In genomic region chr4:35241735-35242134, GRCm38 (mm10) we compare ENCODE assay signal across 25 mouse cellular contexts. TPM values are rescaled to one million over a fixed set of nuclear protein-coding genes. Genes with fewer than 3 reads are reported as not detected.
DNase-seq lines count a peak whose midpoint lies in the region; ATAC-seq and TF ChIP-seq lines count a peak whose summit lies in the region.
"Had no signal": no experiment of that assay in that cellular context is flagged by ENCODE, and none has a peak within 500 bp of the region (broad histone marks: within the 10 kb centered on the region; RNA-seq: fewer than 3 reads in every experiment).

No protein-coding gene starts in this region.

- no peaks in the 10 kb centered on the region for H3K27me3 ChIP-seq in CH12.LX (replicated peaks)
- H3K27me3 ChIP-seq: embryonic facial prominence, embryonic 12.5 days; embryonic facial prominence, embryonic 15.5 days; heart, embryonic 12.5 days; heart, embryonic 15.5 days; hindbrain, embryonic 12.5 days; hindbrain, embryonic 15.5 days had no signal

- TF ChIP-seq EP300 in CH12.LX (IDR thresholded peaks at IDR 0.05; ENCODE audit: low read length), result no peak

- no peak overlapping the region for H3K27ac ChIP-seq in CH12.LX (ENCODE audit: insufficient read depth, low read depth)
- H3K27ac ChIP-seq: embryonic facial prominence, embryonic 12.5 days; embryonic facial prominence, embryonic 15.5 days; heart, embryonic 15.5 days; hindbrain, embryonic 12.5 days; hindbrain, embryonic 15.5 days had no signal

- no peak for DNase-seq in CH12.LX (ENCODE audit: extremely low read depth)
- no peak for DNase-seq in gastrocnemius, postnatal 25 days
- DNase-seq in cerebellum, adult 11 months, result no peak
- DNase-seq in kidney, adult 8-10 months, result no peak
- DNase-seq: adrenal gland, adult 8-10 months; adrenal gland, postnatal 25 days; cerebellum, adult 18-20 months; cerebellum, adult 9-10 months; cerebellum, postnatal 14 days; gastrocnemius, postnatal 10 days; heart, adult 18-20 months; heart, postnatal 10 days; heart, postnatal 4 days had no signal

- in situ Hi-C loops in CH12.LX (cut with MboI; ENCODE audit: low pct_ligation_motif_present, low pct_unique_long_range_greater_than_20kb, low sequenced_read_pairs), result no loop called here

- H3K9me3 ChIP-seq in CH12.LX (replicated peaks; ENCODE audit: low read length), result no peaks in the 10 kb centered on the region
- H3K9me3 ChIP-seq: embryonic facial prominence, embryonic 12.5 days; embryonic facial prominence, embryonic 15.5 days; heart, embryonic 12.5 days; heart, embryonic 15.5 days; hindbrain, embryonic 12.5 days; hindbrain, embryonic 15.5 days had no signal

- no peaks in the 10 kb centered on the region for H3K36me3 ChIP-seq in CH12.LX (replicated peaks in 1 of 2; ENCODE audit: control insufficient read depth in 1 of 2, insufficient read depth in 1 of 2, low read length in 1 of 2)
- H3K36me3 ChIP-seq: embryonic facial prominence, embryonic 12.5 days; embryonic facial prominence, embryonic 15.5 days; heart, embryonic 12.5 days; heart, embryonic 15.5 days; hindbrain, embryonic 12.5 days; hindbrain, embryonic 15.5 days had no signal

- dilution Hi-C loops in CH12.LX (cut with MboI; ENCODE audit: extremely low pct_ligation_motif_present, extremely low pct_unique_long_range_greater_than_20kb, low sequenced_read_pairs), result no loop called here

- no peak overlapping the region for H3K4me2 ChIP-seq in CH12.LX (ENCODE audit: insufficient read depth, low read depth, poor library complexity, severe bottlenecking)
- H3K4me2 ChIP-seq: embryonic facial prominence, embryonic 12.5 days; embryonic facial prominence, embryonic 15.5 days; heart, embryonic 12.5 days; heart, embryonic 15.5 days; hindbrain, embryonic 12.5 days; hindbrain, embryonic 15.5 days had no signal

- TF ChIP-seq CTCF in CH12.LX (conservative IDR thresholded peaks at IDR 0.05 in 1 of 2, IDR thresholded peaks at IDR 0.05 in 1 of 2; ENCODE audit: low read depth in 2 of 2, low read length in 2 of 2), result no peak

- peak; percentile 95 to 98 for ATAC-seq in hematopoietic stem cell, adult 5-6 weeks (replicated peaks in 1 of 2; ENCODE audit: insufficient read depth in 1 of 2, low FRiP score in 2 of 2, low TSS enrichment in 1 of 2, low read depth in 1 of 2, poor library complexity in 2 of 2, severe bottlenecking in 2 of 2)
- peak; percentile 97 for ATAC-seq in megakaryocyte progenitor cell, adult 5-6 weeks (replicated peaks; ENCODE audit: poor library complexity)
- ATAC-seq: activated CD4-positive, CD25-positive, alpha-beta regulatory T cell, adult 4 months; CD4-positive, CD25-positive, alpha-beta regulatory T cell, adult 4 months; forebrain, embryonic 14.5 days; intestine, postnatal 0 days had no signal

- H3K4me1 ChIP-seq in CH12.LX (ENCODE audit: control insufficient read depth in 1 of 2, insufficient read depth in 2 of 2), result peaks cover 8 to 26% of the 10 kb centered on the region in 2 experiments; a peak in 3 of 4 replicates
- H3K4me1 ChIP-seq: embryonic facial prominence, embryonic 12.5 days; embryonic facial prominence, embryonic 15.5 days; heart, embryonic 12.5 days; heart, embryonic 15.5 days; hindbrain, embryonic 12.5 days; hindbrain, embryonic 15.5 days had no signal

- H3K79me2 ChIP-seq in CH12.LX (replicated peaks; ENCODE audit: control insufficient read depth, extremely low read depth, insufficient read depth, poor library complexity, severe bottlenecking), result no peaks in the 10 kb centered on the region

- H3K4me3 ChIP-seq in CH12.LX (replicated peaks in 1 of 3; ENCODE audit: low read depth in 2 of 3, low read length in 2 of 3, poor library complexity in 1 of 3), result no peak overlapping the region
- H3K4me3 ChIP-seq: embryonic facial prominence, embryonic 12.5 days; embryonic facial prominence, embryonic 15.5 days; heart, embryonic 12.5 days; heart, embryonic 15.5 days; hindbrain, embryonic 12.5 days; hindbrain, embryonic 15.5 days had no signal

- no peak overlapping the region for H3K9ac ChIP-seq in CH12.LX (ENCODE audit: insufficient read depth, low read depth)
- H3K9ac ChIP-seq: embryonic facial prominence, embryonic 12.5 days; embryonic facial prominence, embryonic 15.5 days; heart, embryonic 12.5 days; heart, embryonic 15.5 days; hindbrain, embryonic 12.5 days; hindbrain, embryonic 15.5 days had no signal

- no peak for TF ChIP-seq POLR2A in CH12.LX (IDR thresholded peaks at IDR 0.05; ENCODE audit: low read depth, low read length)

- no peak; the same call in 1 of the 2 replicates for TF ChIP-seq RAD21 in CH12.LX (IDR thresholded peaks at IDR 0.05; ENCODE audit: low read depth, low read length)

TF ChIP-seq in CH12.LX, 34 proteins besides CTCF, POLR2A, EP300 and RAD21:
- TF ChIP-seq ELF1 (IDR thresholded peaks at IDR 0.05; ENCODE audit: low read depth, low read length) (0 out of 2 replicates have a peak, but pooled peaks have one; percentile 10), GABPA (IDR thresholded peaks at IDR 0.05; ENCODE audit: insufficient replicate concordance, low read depth, low read length) (no peak)

RNA-seq across cellular contexts. Expression of gene C9orf72, which starts 15.8 kb away (rescaled TPM):
- 24.2 and 49.7 TPM in 2 replicates for total RNA-seq in CH12.LX (2012; rRNA removed)
- 46.5 and 58.2 TPM in 2 replicates for total RNA-seq in CH12.LX (2014; rRNA removed)
- polyA plus RNA-seq in CH12.LX (2012; ENCODE audit: insufficient read length, low read depth), result 13.8 and 15.4 TPM in 2 replicates
- total RNA-seq in hematopoietic stem cell, adult 5-6 weeks (2017), result 6.8 and 10.5 TPM in 2 replicates
- total RNA-seq in megakaryocyte progenitor cell, adult 5-6 weeks (2015), result 2.7 and 6.2 TPM in 2 replicates
- total RNA-seq in megakaryocyte progenitor cell, adult 5-6 weeks (2017), result 3.0 and 3.9 TPM in 2 replicates
- 10 to 100 TPM in 1 of 2 experiments, 1 to 10 TPM in 1; 9.5 to 13.4 TPM for total RNA-seq in gastrocnemius, postnatal 25 days (2021)
